Mouse (Mus musculus): ENCODE data around the gene Nrbp1.

DNA sequence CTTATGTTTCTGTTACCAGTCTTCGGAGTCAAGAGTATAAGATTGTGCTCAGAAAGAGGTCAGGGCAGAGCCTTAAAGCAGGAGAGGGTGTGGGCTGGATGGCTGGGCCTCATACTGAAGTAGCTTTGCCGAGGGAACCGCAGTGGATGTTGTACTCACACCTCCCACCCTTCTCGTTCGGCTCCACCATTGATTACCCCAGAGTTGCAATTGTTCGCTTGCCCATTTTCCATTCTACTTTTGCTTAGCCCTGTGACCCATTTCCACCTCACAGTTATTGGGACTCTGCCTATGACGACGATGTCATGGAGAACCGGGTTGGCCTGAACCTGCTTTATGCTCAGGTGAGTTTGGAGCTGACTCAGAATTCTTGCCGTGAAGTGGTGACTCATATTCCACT lies 44.5 kb upstream of the Nrbp1 start:
- no peak for TF ChIP-seq CTCF (IDR thresholded peaks at IDR 0.05; ENCODE audit: low read depth, low read length)
- TF ChIP-seq GATA2 (IDR thresholded peaks at IDR 0.05; ENCODE audit: borderline replicate concordance, low read depth, low read length) = no peak
- no peak for TF ChIP-seq TAL1 (conservative IDR thresholded peaks at IDR 0.05; ENCODE audit: low read depth, low read length)
- TF ChIP-seq POLR2AphosphoS5 (IDR thresholded peaks at IDR 0.05; ENCODE audit: insufficient replicate concordance, low read depth, low read length) = no peak
